Mouse (Mus musculus): ENCODE results near the gene Zfp867. TPM values are rescaled to one million over a fixed set of nuclear protein-coding genes. Genes with fewer than 3 reads are reported as not detected.

Gene Zfp867
- polyA plus RNA-seq, 1 experiment from 2014 or later: 7.9 TPM

DNA sequence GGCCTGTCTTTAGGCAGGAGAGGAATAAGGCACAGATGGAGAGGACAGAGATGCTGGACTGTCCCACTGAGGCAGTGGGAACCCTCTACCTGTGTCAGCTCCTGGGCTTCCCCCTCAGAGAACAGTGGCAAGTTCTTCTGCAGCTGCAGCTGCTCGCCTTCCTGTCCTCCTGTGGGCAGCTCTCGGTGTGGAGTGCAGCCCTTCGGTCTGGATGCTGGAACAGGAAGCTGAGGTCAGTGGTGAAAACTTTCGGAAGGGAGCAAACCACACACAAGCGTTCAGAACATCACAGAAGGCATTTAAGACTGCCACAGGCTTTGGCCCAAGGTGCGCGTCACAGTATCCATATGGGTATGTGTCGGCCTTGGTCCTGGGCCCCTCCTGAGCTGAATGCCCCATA is 50.8 kb downstream of the Zfp867 start:
- WGBS: 74% methylated on average over 8 of the region's 8 CpGs
- ATAC-seq (ENCODE audit: insufficient number of reproducible peaks, insufficient read depth, low FRiP score, low read depth): no peak
- H3K4me2 ChIP-seq (ENCODE audit: low read length): no peak overlapping the region
- H3K9me3 ChIP-seq (ENCODE audit: control insufficient read depth, low read length): no peaks in the 10 kb centered on the region
- H3K27ac ChIP-seq (replicated peaks in 1 of 2; ENCODE audit: control insufficient read depth in 1 of 2, insufficient read depth in 1 of 2, low read depth in 2 of 2, low read length in 2 of 2): 0 out of 4 replicates have a peak overlapping the region, but pooled peaks of 1 of the 2 experiments have one; percentile 28
- no peaks in the 10 kb centered on the region for H3K27me3 ChIP-seq (ENCODE audit: control insufficient read depth, insufficient read depth, low read length)
- peaks cover 67% of the 10 kb centered on the region for H3K36me3 ChIP-seq (ENCODE audit: control insufficient read depth, insufficient read depth, low read length)
- H3K4me3 ChIP-seq (ENCODE audit: control insufficient read depth in 1 of 2, insufficient read depth in 1 of 2, low read depth in 1 of 2, low read length in 2 of 2): no peak overlapping the region
- no peak overlapping the region for H3K9ac ChIP-seq (ENCODE audit: low read length)
- H3K4me1 ChIP-seq (ENCODE audit: control insufficient read depth in 2 of 2, insufficient read depth in 2 of 2, low read length in 2 of 2): peaks cover 0 to 6% of the 10 kb centered on the region in 2 experiments; a peak in 2 of 4 replicates

DNA sequence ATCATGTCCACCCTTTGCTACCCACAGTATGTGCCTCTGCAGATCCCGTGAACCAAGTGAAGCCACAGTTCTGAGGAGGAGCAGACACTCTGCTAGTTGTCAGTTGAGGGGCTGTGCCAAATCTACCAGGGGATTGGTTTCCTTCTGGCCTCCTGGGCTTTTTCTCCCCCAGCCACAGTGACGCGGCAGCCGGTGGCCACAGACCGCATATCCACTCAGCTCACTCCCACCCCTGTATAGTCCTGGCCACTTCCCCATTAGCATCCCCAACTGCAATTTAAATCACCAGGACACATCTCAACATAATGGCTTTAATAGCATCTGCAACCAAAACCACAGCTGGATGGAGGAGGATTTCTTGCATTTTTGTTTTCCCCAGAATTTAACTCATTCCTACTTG is 53.6 kb downstream of the Zfp867 start:
- Histone ChIP-seq H3K4me3 (ENCODE audit: control insufficient read depth in 1 of 2, insufficient read depth in 1 of 2, low read depth in 1 of 2, low read length in 2 of 2) (no peak overlapping the region), H3K4me2 (ENCODE audit: low read length) (no peak overlapping the region), H3K27me3 (ENCODE audit: control insufficient read depth, insufficient read depth, low read length) (no peaks in the 10 kb centered on the region), H3K9me3 (ENCODE audit: control insufficient read depth, low read length) (no peaks in the 10 kb centered on the region), H3K27ac (replicated peaks in 1 of 2; ENCODE audit: control insufficient read depth in 1 of 2, insufficient read depth in 1 of 2, low read depth in 2 of 2, low read length in 2 of 2) (no peak overlapping the region), H3K36me3 (ENCODE audit: control insufficient read depth, insufficient read depth, low read length) (peaks cover 58% of the 10 kb centered on the region), H3K4me1 (ENCODE audit: control insufficient read depth in 2 of 2, insufficient read depth in 2 of 2, low read length in 2 of 2) (peaks cover 0 to 7% of the 10 kb centered on the region in 2 experiments; a peak in 3 of 4 replicates), H3K9ac (ENCODE audit: low read length) (no peak overlapping the region)
- 83% methylated on average over 5 of the region's 5 CpGs for WGBS
- no peak for ATAC-seq (ENCODE audit: insufficient number of reproducible peaks, insufficient read depth, low FRiP score, low read depth)

DNA sequence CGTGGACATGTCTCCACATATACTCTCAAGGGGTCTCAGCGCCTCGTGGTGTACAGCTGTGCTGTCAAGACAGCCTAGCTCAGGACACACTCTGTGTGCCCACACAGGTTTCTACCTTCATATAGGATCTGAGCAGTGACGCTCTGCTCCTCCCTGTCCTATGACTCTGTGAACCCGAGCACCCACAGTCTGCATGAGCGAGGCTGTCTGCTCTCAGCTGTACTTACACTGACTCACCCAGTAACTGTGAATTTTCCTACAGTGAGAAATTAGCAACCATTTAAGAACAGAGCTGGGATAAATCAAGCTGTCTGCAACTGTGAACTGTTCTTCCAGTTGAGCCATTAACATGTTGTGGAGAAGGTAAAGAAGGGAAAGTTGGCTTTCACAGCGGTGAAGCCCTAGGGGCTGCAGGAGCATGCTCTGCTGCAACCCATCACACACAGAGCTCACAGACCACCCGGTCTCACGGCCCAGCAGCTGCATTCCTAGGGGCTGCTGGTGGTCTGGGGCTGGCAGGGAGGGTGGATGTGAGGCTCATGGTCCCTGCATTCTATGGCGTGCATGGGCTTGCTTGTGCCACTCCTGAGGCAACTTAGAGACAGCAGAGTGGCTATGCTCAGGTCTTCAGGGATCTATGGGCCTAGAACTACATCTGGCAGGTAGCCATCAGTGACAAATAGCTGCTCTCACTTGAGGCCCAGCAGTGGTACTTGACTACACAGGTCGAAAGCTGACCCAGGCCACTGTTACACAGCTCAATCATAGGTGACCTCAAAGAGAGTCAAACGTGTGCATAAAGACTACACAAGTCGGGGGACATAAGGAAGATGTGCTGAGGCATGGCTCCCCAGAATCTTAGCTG is 59.0 kb downstream of the Zfp867 start:
- Histone ChIP-seq H3K27me3 (ENCODE audit: control insufficient read depth, insufficient read depth, low read length) (no peaks in the 10 kb centered on the region), H3K9me3 (ENCODE audit: control insufficient read depth, low read length) (no peaks in the 10 kb centered on the region), H3K9ac (ENCODE audit: low read length) (no peak overlapping the region), H3K36me3 (ENCODE audit: control insufficient read depth, insufficient read depth, low read length) (peaks cover 32% of the 10 kb centered on the region; the same call in 1 of the 2 replicates), H3K4me1 (ENCODE audit: control insufficient read depth in 2 of 2, insufficient read depth in 2 of 2, low read length in 2 of 2) (peaks cover 7 to 18% of the 10 kb centered on the region in 2 experiments), H3K4me3 (ENCODE audit: control insufficient read depth in 1 of 2, insufficient read depth in 1 of 2, low read depth in 1 of 2, low read length in 2 of 2) (no peak overlapping the region), H3K4me2 (ENCODE audit: low read length) (no peak overlapping the region), H3K27ac (replicated peaks in 1 of 2; ENCODE audit: control insufficient read depth in 1 of 2, insufficient read depth in 1 of 2, low read depth in 2 of 2, low read length in 2 of 2) (no peak overlapping the region)
- no peak for ATAC-seq (ENCODE audit: insufficient number of reproducible peaks, insufficient read depth, low FRiP score, low read depth)
- 68% methylated on average over 13 of the region's 13 CpGs for WGBS

DNA sequence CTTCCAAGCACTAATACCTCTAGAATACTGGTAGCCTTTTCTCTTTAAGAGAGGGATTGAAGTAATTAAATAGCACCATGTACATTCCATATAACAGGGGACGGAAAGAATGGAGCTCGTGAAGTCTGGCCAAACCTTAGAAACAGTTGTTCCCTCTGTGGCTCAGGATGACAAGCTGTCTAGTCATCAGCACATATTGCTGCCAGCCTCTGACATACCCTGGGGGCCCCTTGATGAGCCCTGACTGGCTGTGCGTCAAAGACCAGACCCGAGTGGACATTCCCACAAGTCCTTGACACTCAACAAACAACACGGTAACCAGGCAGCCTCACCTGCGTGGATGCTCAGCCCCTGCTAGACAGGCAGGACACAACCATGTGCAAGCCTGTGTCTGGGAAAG is 60.2 kb downstream of the Zfp867 start:
- no peak overlapping the region for H3K4me2 ChIP-seq (ENCODE audit: low read length)
- no peaks in the 10 kb centered on the region for H3K27me3 ChIP-seq (ENCODE audit: control insufficient read depth, insufficient read depth, low read length)
- no peak for ATAC-seq (ENCODE audit: insufficient number of reproducible peaks, insufficient read depth, low FRiP score, low read depth)
- no peak overlapping the region for H3K9ac ChIP-seq (ENCODE audit: low read length)
- H3K9me3 ChIP-seq (ENCODE audit: control insufficient read depth, low read length): no peaks in the 10 kb centered on the region
- no peak overlapping the region for H3K27ac ChIP-seq (replicated peaks in 1 of 2; ENCODE audit: control insufficient read depth in 1 of 2, insufficient read depth in 1 of 2, low read depth in 2 of 2, low read length in 2 of 2)
- peaks cover 37% of the 10 kb centered on the region for H3K36me3 ChIP-seq (ENCODE audit: control insufficient read depth, insufficient read depth, low read length)
- no peak overlapping the region for H3K4me3 ChIP-seq (ENCODE audit: control insufficient read depth in 1 of 2, insufficient read depth in 1 of 2, low read depth in 1 of 2, low read length in 2 of 2)
- peaks cover 7 to 18% of the 10 kb centered on the region in 2 experiments for H3K4me1 ChIP-seq (ENCODE audit: control insufficient read depth in 2 of 2, insufficient read depth in 2 of 2, low read length in 2 of 2)
- WGBS: 39% methylated on average over 6 of the region's 6 CpGs

Other genes starting within 250 kb of the Zfp867 start
- 556 and 557 TPM in 2 replicates for gene Arf1, start 244.2 kb downstream of the Zfp867 start, polyA plus RNA-seq (2014; fragmentation: Nextera tagmentation; extraction: Ambion mirVana)
- gene Wnt3a, start 181.7 kb downstream of the Zfp867 start, polyA plus RNA-seq (2014; fragmentation: Nextera tagmentation; extraction: Ambion mirVana): not detected in 2 replicates
- 0.97 and 1.2 TPM in 2 replicates for gene Wnt9a, start 165.5 kb downstream of the Zfp867 start, polyA plus RNA-seq (2014; fragmentation: Nextera tagmentation; extraction: Ambion mirVana)
- not detected in 2 replicates for gene Prss38, start 96.8 kb downstream of the Zfp867 start, polyA plus RNA-seq (2014; fragmentation: Nextera tagmentation; extraction: Ambion mirVana)
- gene Jmjd4, start 22.4 kb downstream of the Zfp867 start, polyA plus RNA-seq (2014; fragmentation: Nextera tagmentation; extraction: Ambion mirVana): 10.8 and 11.4 TPM in 2 replicates
- gene Snap47, start 21.3 kb downstream of the Zfp867 start, polyA plus RNA-seq (2014; fragmentation: Nextera tagmentation; extraction: Ambion mirVana): 93.8 and 98.8 TPM in 2 replicates
- 12.0 and 13.4 TPM in 2 replicates for gene Zkscan17, start 54.3 kb upstream of the Zfp867 start, polyA plus RNA-seq (2014; fragmentation: Nextera tagmentation; extraction: Ambion mirVana)
- 0.11 TPM in 2 replicates for gene Nlrp3, start 69.1 kb upstream of the Zfp867 start, polyA plus RNA-seq (2014; fragmentation: Nextera tagmentation; extraction: Ambion mirVana)
- not detected in 2 replicates for gene Olfr222, start 103.8 kb upstream of the Zfp867 start, polyA plus RNA-seq (2014; fragmentation: Nextera tagmentation; extraction: Ambion mirVana)
- gene Olfr223, start 120.8 kb upstream of the Zfp867 start, polyA plus RNA-seq (2014; fragmentation: Nextera tagmentation; extraction: Ambion mirVana): not detected in 2 replicates
- 64.7 and 68.7 TPM in 2 replicates for gene Mprip, start 188.8 kb upstream of the Zfp867 start, polyA plus RNA-seq (2014; fragmentation: Nextera tagmentation; extraction: Ambion mirVana)